Mouse (Mus musculus) testis, adult 2 months (tissue): ENCODE data around the gene Gm20671.

Source experiments
- CTCF ChIP-seq: fragments of 200-500 bp; IDR thresholded peaks from 2 replicates; pipeline ENCODE4 v1.5.1; 2012; ENCODE audit warnings: low read depth, mild to moderate bottlenecking, inconsistent platforms, low read length, moderate library complexity; ENCODE audit not compliant: control insufficient read depth, insufficient read depth, insufficient replicate concordance
- POLR2A ChIP-seq: fragments of 200-500 bp; IDR thresholded peaks from 2 replicates; pipeline ENCODE4 v1.6.1; 2012; ENCODE audit warnings: low read depth, mild to moderate bottlenecking, inconsistent platforms, low read length, moderate library complexity; ENCODE audit not compliant: control insufficient read depth

DNA sequence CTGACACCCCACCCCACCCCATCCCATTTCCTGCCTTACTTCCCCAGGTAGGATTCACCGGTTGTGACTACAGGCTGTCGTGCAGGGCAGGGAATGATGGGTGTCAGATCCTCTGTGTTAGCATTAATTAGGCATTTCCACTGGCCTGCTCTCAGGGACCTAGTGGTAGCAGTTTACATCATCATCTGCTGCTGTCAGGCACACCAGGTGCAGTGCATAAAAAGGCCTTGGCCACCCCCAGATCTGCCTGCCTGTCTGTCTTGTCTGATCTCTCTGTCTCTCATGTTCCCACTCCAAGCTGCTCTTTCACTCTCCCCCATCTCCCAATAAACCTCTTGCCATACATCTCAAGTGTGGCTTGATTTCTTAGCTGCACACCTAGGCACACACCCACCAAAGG, 75.2 kb downstream of the Gm20671 start:
- no peak for TF ChIP-seq CTCF
- no peak for TF ChIP-seq POLR2A
